Mouse (Mus musculus): Measurements from ENCODE around the gene Spg11. TPM values are rescaled to one million over a fixed set of nuclear protein-coding genes. Genes with fewer than 3 reads are reported as not detected.
A peak's percentile ranks its signal among the peaks of the same experiment; 100 is the strongest.
"Not testable (repeated sequence)": the region's sequence is repeated elsewhere in the genome, so short reads cannot be mapped to it uniquely, and the experiment has no call there.

The Spg11 gene
- polyA plus RNA-seq, 1 experiment = 6.3 TPM

DNA sequence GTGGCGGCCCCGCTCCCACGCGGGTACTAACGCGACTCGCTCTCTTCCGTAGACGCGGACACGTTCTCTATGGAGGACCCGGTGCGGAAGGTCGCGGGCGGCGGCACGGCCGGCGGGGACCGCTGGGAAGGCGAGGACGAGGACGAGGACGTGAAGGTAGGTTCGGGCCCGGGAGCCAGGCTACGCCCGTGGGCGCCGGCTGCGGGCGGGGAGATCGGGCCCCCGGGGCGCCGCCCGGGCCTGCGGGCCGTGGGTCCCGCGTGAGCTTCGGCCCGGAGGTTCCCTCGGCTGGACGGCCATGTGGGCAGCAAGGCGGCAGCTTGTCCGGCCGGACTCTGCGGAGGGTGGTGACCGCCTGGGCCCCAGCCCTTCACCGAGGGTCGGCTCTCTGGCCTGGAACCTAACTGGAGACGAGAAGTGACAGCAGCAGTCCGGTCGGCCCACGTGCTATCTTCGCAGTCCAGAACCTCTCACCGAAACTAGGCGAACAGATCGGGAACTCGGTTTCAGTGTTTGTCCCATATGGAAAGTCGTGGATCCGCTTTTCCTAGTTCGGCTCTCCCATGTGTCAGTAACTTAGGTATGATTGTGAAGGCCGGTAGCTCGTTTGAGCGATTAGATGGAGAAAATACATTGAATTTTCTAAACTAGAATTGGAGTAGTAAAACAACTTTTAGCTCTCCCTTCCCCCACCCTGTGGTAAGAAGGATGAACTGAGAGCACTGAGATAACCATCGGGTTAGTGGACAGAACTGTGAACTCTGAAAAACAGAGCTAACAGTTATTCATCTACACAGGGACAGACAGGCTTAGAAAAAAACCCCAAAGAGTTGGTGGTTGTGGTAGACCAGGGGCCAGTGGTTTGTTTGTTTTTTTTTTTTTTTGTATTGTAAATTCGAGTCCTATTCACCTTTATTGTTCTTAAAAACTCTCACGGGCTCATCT is 89.2 kb downstream of the Spg11 start:
- TF ChIP-seq CTCF (IDR thresholded peaks at IDR 0.05; ENCODE audit: control insufficient read depth, insufficient read depth, low read length) (no peak), POLR2A (IDR thresholded peaks at IDR 0.05; ENCODE audit: borderline replicate concordance, control insufficient read depth, low read depth, low read length) (peak; percentile 10; the same call in 1 of the 2 replicates)
- Histone ChIP-seq H3K27ac (ENCODE audit: control insufficient read depth, insufficient read depth, low read depth, low read length, poor library complexity) (peak overlapping the region; percentile 95), H3K4me3 (replicated peaks; ENCODE audit: control insufficient read depth, low read depth, low read length) (peak overlapping the region; percentile 80), H3K4me1 (ENCODE audit: control insufficient read depth, insufficient read depth, low read length) (no peaks in the 10 kb centered on the region; the same call in 1 of the 2 replicates)
- under 1% methylated on average over 71 of the region's 71 CpGs for WGBS

DNA sequence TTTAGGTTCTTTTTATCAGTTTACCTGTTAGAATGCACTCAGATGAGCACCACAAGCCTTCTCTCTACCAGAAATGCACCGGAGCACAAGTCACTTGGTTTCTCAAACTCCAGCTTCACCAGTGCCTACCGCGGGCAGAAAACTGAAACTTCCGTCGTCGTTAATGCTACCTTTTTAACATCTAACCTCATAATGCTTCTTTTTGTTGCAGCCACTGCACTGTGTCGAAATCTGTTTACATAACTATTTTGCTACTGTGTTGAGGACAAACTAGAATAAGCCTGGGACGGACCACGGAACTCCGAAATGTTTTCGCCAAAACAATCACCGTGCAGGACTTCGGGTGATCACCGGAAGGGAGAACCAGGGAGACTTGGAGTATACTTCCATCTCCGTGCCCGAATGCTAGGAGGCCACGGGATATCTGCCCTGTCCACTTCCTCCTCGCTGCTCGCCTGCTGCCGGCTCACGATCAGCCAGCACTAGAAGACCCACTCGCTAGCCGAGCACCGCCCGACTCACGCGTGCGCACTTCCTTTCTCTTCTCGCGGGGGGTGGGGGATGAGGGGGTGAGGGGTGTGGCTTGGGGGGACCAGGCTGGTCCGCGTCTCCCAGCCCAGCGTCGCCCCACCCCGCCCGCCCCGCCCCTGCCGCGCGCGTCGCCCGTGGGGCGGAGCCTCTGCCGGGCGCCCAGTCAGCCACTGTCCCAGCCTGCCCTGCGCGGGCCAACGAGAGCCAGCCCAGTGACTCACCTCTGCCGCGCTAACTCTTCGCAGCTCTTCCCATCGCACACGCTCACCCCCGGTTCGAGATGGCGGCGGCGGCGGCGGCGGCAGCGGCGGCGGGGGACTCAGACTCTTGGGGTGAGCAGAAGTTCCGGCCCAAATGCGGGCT is 90.1 kb downstream of the Spg11 start, which contains the start of gene Eif3j1:
Eif3j1 (plus strand) TSS at position 685 of the 894 bp plus-strand sequence.
- H3K4me1 ChIP-seq (ENCODE audit: control insufficient read depth, insufficient read depth, low read length) = no peaks in the 10 kb centered on the region; the same call in 1 of the 2 replicates
- WGBS = under 1% methylated on average over 54 of the region's 67 CpGs
- TF ChIP-seq CTCF (IDR thresholded peaks at IDR 0.05; ENCODE audit: control insufficient read depth, insufficient read depth, low read length) = no peak
- peak; percentile 100 for TF ChIP-seq POLR2A (IDR thresholded peaks at IDR 0.05; ENCODE audit: borderline replicate concordance, control insufficient read depth, low read depth, low read length)
- H3K4me3 ChIP-seq (replicated peaks; ENCODE audit: control insufficient read depth, low read depth, low read length) = peak within 1 kb of the TSS; percentile 80
- H3K27ac ChIP-seq (ENCODE audit: control insufficient read depth, insufficient read depth, low read depth, low read length, poor library complexity) = peak within 1 kb of the TSS; percentile 95

DNA sequence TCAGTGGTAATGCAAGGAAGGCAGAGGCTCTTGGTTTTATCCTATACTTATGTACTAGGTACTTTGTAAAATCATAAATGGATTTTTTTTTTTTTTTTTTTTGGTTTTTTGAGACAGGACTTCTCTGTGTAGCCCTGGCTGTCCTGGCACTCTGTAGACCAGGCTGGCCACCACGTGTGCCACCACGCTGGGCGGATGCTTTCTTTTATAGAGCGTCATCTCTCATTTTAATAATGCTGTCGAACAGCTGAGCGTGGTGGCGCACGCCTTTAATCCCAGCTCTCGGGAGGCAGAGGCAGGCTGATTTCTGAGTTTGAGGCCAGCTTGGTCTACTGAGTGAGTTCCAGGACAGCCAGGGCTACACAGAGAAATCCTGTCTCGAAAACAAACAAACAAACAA is 91.1 kb downstream of the Spg11 start:
- 91% methylated on average over 10 of the region's 10 CpGs for WGBS
- H3K27ac ChIP-seq (ENCODE audit: control insufficient read depth, insufficient read depth, low read depth, low read length, poor library complexity); H3K4me1 ChIP-seq (ENCODE audit: control insufficient read depth, insufficient read depth, low read length); H3K4me3 ChIP-seq (replicated peaks; ENCODE audit: control insufficient read depth, low read depth, low read length): not testable (repeated sequence)

DNA sequence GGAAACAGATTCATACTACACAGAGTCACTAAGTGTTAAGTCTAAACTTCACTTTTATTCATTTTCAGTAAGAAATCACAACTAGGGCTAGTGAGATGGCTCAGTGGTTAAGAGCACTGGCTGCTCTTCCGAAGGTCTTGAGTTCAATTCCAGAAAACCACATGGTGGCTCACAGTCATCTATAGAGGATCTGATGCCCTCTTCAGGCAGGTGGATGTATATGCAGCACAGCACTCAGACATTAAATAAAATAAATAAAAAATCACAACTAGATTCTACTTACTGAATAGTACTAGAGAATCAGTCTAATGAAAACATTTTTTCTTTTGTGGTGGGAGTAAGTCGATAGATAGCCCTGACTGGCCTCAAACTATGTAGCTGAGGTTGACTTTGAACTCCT is 95.9 kb downstream of the Spg11 start:
- Histone ChIP-seq H3K27ac (ENCODE audit: control insufficient read depth, insufficient read depth, low read depth, low read length, poor library complexity) (no peak overlapping the region), H3K4me3 (replicated peaks; ENCODE audit: control insufficient read depth, low read depth, low read length) (no peak overlapping the region), H3K4me1 (ENCODE audit: control insufficient read depth, insufficient read depth, low read length) (no peaks in the 10 kb centered on the region; the same call in 1 of the 2 replicates)
- WGBS = 52% methylated on average over 2 of the region's 2 CpGs
- TF ChIP-seq POLR2A (IDR thresholded peaks at IDR 0.05; ENCODE audit: borderline replicate concordance, control insufficient read depth, low read depth, low read length) (no peak), CTCF (IDR thresholded peaks at IDR 0.05; ENCODE audit: control insufficient read depth, insufficient read depth, low read length) (no peak)

DNA sequence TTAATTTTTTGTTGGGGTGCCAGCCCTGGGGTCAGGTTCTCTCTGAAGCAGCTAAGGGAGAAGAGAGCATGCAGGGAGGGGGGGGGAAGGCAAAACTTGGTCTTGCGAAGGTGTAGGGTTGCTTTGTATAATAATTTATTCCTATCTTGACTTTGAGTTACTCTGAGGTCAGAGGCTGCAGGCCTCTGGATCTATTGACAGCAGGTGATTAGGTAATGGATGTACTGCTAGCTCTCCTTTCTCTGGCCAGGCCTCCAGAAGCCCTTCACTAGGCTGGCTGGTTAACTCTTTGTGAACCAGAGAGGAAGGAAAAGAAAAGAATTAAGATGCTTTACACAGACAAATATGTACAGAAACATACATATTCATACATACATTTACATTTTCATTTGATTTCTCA is 99.5 kb downstream of the Spg11 start:
- Histone ChIP-seq H3K4me1 (ENCODE audit: control insufficient read depth, insufficient read depth, low read length) (no peaks in the 10 kb centered on the region), H3K27ac (ENCODE audit: control insufficient read depth, insufficient read depth, low read depth, low read length, poor library complexity) (no peak overlapping the region), H3K4me3 (replicated peaks; ENCODE audit: control insufficient read depth, low read depth, low read length) (no peak overlapping the region)
- TF ChIP-seq CTCF (IDR thresholded peaks at IDR 0.05; ENCODE audit: control insufficient read depth, insufficient read depth, low read length) (no peak), POLR2A (IDR thresholded peaks at IDR 0.05; ENCODE audit: borderline replicate concordance, control insufficient read depth, low read depth, low read length) (no peak)
- 88% methylated on average over 1 of the region's 1 CpGs for WGBS

DNA sequence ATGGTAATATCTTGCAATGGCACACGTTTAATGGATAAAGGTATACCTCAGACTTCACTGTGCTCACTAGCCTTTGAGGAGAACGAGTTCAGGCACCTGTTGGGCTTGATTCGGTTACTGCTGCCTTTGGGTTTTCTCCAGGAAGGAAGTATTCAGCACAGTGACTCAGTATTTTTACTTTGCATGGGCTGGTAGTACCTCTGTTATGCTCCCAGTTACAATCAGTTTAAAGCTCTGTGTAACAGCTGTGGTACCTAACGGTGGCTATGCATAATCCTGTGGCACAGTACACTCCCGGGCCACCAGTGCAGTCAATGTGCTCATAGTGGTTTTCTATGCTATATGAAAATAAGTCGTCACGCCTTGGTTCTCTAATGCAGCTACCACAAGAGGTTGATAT is 106.7 kb downstream of the Spg11 start:
- TF ChIP-seq CTCF (IDR thresholded peaks at IDR 0.05; ENCODE audit: control insufficient read depth, insufficient read depth, low read length) (no peak), POLR2A (IDR thresholded peaks at IDR 0.05; ENCODE audit: borderline replicate concordance, control insufficient read depth, low read depth, low read length) (no peak)
- 27% methylated on average over 7 of the region's 7 CpGs for WGBS
- H3K27ac ChIP-seq (ENCODE audit: control insufficient read depth, insufficient read depth, low read depth, low read length, poor library complexity) = no peak overlapping the region
- no peaks in the 10 kb centered on the region for H3K4me1 ChIP-seq (ENCODE audit: control insufficient read depth, insufficient read depth, low read length)
- H3K4me3 ChIP-seq (replicated peaks; ENCODE audit: control insufficient read depth, low read depth, low read length) = no peak overlapping the region

DNA sequence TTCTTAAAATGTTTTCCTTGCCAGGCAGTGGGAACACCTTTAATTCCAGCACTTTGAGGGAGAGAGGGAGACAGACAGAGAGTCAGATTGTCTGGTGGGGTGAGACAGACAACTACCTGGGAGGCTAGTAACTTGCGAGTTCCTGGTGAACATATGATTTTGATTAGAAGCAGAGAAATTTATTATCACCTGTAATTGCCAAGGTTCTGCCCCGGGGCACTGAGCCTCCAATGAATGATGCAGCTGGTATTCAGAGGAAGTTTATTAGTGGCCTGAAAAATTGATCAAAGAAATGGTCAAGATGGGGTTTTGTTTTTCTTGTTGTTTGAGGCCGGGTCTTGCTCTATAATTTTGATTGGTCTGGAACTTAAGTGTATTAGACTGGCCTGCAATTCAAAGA is 109.4 kb downstream of the Spg11 start:
- TF ChIP-seq CTCF (IDR thresholded peaks at IDR 0.05; ENCODE audit: control insufficient read depth, insufficient read depth, low read length) (no peak), POLR2A (IDR thresholded peaks at IDR 0.05; ENCODE audit: borderline replicate concordance, control insufficient read depth, low read depth, low read length) (no peak)
- 87% methylated on average over 3 of the region's 3 CpGs for WGBS

More for the DNA sequence above, 109.4 kb downstream of the Spg11 start:
- Histone ChIP-seq H3K27ac (ENCODE audit: control insufficient read depth, insufficient read depth, low read depth, low read length, poor library complexity) (no peak overlapping the region), H3K4me1 (ENCODE audit: control insufficient read depth, insufficient read depth, low read length) (no peaks in the 10 kb centered on the region), H3K4me3 (replicated peaks; ENCODE audit: control insufficient read depth, low read depth, low read length) (no peak overlapping the region)

Other genes starting within 250 kb of the Spg11 start
- 7.5 and 11.6 TPM in 2 replicates for gene Ctdspl2, start 162.4 kb downstream of the Spg11 start, polyA plus RNA-seq (2011; ENCODE audit: insufficient read depth, insufficient read length, low replicate concordance, missing spikeins)
- gene Mageb3, start 162.3 kb downstream of the Spg11 start, polyA plus RNA-seq (2011; ENCODE audit: insufficient read depth, insufficient read length, low replicate concordance, missing spikeins) = not detected in 2 replicates
- 8.4 and 12.0 TPM in 2 replicates for gene Eif3j1, start 89.8 kb downstream of the Spg11 start, polyA plus RNA-seq (2011; ENCODE audit: insufficient read depth, insufficient read length, low replicate concordance, missing spikeins)
- 485 and 609 TPM in 2 replicates for gene B2m, start 29.3 kb upstream of the Spg11 start, polyA plus RNA-seq (2011; ENCODE audit: insufficient read depth, insufficient read length, low replicate concordance, missing spikeins)
- not detected in 2 replicates for gene Trim69, start 42.3 kb upstream of the Spg11 start, polyA plus RNA-seq (2011; ENCODE audit: insufficient read depth, insufficient read length, low replicate concordance, missing spikeins)
- gene Patl2, start 67.8 kb upstream of the Spg11 start, polyA plus RNA-seq (2011; ENCODE audit: insufficient read depth, insufficient read length, low replicate concordance, missing spikeins) = not detected in 2 replicates
- gene Terb2, start 67.9 kb upstream of the Spg11 start, polyA plus RNA-seq (2011; ENCODE audit: insufficient read depth, insufficient read length, low replicate concordance, missing spikeins) = not detected in 2 replicates
- 39.9 and 72.6 TPM in 2 replicates for gene Sord, start 116.4 kb upstream of the Spg11 start, polyA plus RNA-seq (2011; ENCODE audit: insufficient read depth, insufficient read length, low replicate concordance, missing spikeins)
- not detected in 2 replicates for gene Duox2, start 180.1 kb upstream of the Spg11 start, polyA plus RNA-seq (2011; ENCODE audit: insufficient read depth, insufficient read length, low replicate concordance, missing spikeins)
- not detected in 2 replicates for gene Duoxa2, start 180.5 kb upstream of the Spg11 start, polyA plus RNA-seq (2011; ENCODE audit: insufficient read depth, insufficient read length, low replicate concordance, missing spikeins)
- gene Duoxa1, start 195.3 kb upstream of the Spg11 start, polyA plus RNA-seq (2011; ENCODE audit: insufficient read depth, insufficient read length, low replicate concordance, missing spikeins) = not detected in 2 replicates
- not detected in 2 replicates for gene Duox1, start 197.3 kb upstream of the Spg11 start, polyA plus RNA-seq (2011; ENCODE audit: insufficient read depth, insufficient read length, low replicate concordance, missing spikeins)

All from bone marrow, adult 2 months (tissue).